Mouse (Mus musculus) retina, embryonic 14.5 days (tissue): ENCODE results near the gene Raver1.

ENCODE experiments used
- DNase-seq: peaks from one replicate; pipeline ENCODE4 v3.0.0-alpha.2; 2015; ENCODE audit warnings: low spot score

Gene Raver1

DNA sequence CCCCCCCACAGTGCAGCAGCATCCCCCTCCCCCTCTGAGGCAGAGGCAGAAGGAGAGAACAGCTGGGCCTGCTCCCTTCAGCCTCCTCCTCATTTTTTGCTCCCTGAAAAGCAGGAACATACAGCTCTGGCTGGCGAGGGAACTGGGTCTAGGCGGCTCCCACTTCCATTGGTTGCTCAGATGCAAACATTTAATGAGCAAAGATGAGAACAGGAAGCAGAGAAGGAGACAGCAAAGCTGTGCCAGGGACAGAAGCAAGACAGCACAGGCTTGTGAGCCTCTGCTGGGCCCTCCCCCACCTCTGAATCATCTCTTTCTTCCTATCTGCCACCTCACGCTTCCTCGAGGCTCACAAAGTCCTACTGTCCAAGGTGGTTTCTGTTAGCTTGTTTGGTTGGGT lies 50.5 kb downstream of the Raver1 start:
- no peak for DNase-seq

GRCm38 (mm10) chr9:21039779-21040178 lies 52.0 kb downstream of the Raver1 start:
- no peak for DNase-seq

DNA sequence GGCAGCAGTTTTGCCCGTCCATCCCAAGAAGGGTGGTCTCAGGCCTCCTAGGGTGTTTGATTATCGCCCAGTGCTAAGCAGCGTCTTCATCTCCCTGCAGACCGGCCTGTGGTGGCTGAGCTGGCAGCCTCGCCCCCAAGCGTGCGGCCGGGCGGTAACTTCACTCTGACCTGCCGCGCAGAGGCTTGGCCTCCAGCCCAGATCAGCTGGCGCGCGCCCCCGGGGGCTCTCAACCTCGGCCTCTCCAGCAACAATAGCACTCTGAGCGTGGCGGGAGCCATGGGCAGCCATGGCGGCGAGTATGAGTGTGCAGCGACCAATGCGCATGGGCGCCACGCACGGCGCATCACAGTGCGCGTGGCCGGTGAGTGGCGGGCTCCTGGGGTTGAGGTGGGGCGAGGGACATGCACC lies 54.3 kb downstream of the Raver1 start:
- DNase-seq: peak; percentile 45

- DNase-seq: no peak
Measured at GRCm38 (mm10) chr9:21036666-21037065, 55.1 kb downstream of the Raver1 start.

GRCm38 (mm10) chr9:21036161-21036560 lies 55.6 kb downstream of the Raver1 start:
- DNase-seq: no peak

DNA sequence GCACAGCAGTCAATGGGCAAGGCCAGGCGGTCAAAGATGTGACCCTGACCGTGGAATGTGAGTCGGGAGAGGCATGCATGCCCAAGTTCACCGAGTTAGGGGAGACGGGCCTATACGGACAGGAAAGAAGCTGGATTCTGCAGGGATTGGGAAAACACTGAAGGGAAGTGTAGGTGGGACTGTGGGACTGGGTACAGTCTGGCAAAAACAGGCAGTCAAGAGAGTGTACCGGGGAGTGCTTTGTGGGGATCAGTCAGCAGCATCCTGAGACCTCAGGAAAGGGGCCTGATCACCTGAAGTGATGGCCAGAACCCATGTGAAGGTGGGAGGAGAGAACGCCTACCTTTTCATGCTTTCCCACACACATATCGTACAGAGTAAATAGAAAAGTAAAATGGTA lies 56.2 kb downstream of the Raver1 start:
- no peak for DNase-seq

- peak; percentile 52 for DNase-seq
Measured at GRCm38 (mm10) chr9:21034481-21035085, 57.2 kb downstream of the Raver1 start.

- peak; percentile 87 for DNase-seq
Measured at GRCm38 (mm10) chr9:21033136-21033535, 58.7 kb downstream of the Raver1 start.

GRCm38 (mm10) chr9:21032491-21032890 lies 59.3 kb downstream of the Raver1 start:
- DNase-seq: no peak

- DNase-seq: peak; percentile 29
Measured at GRCm38 (mm10) chr9:21031896-21032351, 59.9 kb downstream of the Raver1 start, which contains the start of gene Icam5. Icam5 (plus strand) TSS chr9:21032073.

- peak; percentile 61 for DNase-seq
Measured at GRCm38 (mm10) chr9:21031251-21031895, 60.4 kb downstream of the Raver1 start.

GRCm38 (mm10) chr9:21030781-21031250 lies 61.0 kb downstream of the Raver1 start:
- peak; percentile 91 for DNase-seq

- DNase-seq: no peak
Measured at GRCm38 (mm10) chr9:21030055-21030600, 61.7 kb downstream of the Raver1 start.

GRCm38 (mm10) chr9:21029291-21030054 lies 62.3 kb downstream of the Raver1 start, which contains the start of gene Icam4:
Icam4 (plus strand) TSS chr9:21029373.
- peak; percentile 85 for DNase-seq

GRCm38 (mm10) chr9:21028560-21029110 lies 63.2 kb downstream of the Raver1 start:
- no peak for DNase-seq

GRCm38 (mm10) chr9:21027774-21028290 lies 64.0 kb downstream of the Raver1 start:
- DNase-seq: peak; percentile 27

GRCm38 (mm10) chr9:21026849-21027248 lies 65.0 kb downstream of the Raver1 start:
- no peak for DNase-seq

- no peak for DNase-seq
Measured at GRCm38 (mm10) chr9:21025258-21025810, 66.5 kb downstream of the Raver1 start.
